Mouse (Mus musculus) liver, adult 2 months (tissue): ENCODE measurements around the gene Amer3. TPM values are rescaled to one million over a fixed set of nuclear protein-coding genes. Genes with fewer than 3 reads are reported as not detected.
"Not testable (repeated sequence)": the region's sequence is repeated elsewhere in the genome, so short reads cannot be mapped to it uniquely, and the experiment has no call there.

Experiments
- DNase-seq: peaks from one replicate; pipeline ENCODE4 v3.0.0-alpha.2; 2011; ENCODE audit warnings: low read depth, low spot score; ENCODE audit errors: extremely low read depth
- H3K27ac ChIP-seq: fragments of 200-500 bp; replicated peaks from 2 replicates; pipeline ENCODE4 v1.5.1; 2012; ENCODE audit warnings: low read depth, mild to moderate bottlenecking, control low read depth, inconsistent platforms, low read length; ENCODE audit not compliant: insufficient read depth
- H3K27me3 ChIP-seq: fragments of 200-500 bp; 2 replicates; pipeline ENCODE4 v1.6.1; 2012; ENCODE audit warnings: mild to moderate bottlenecking, moderate library complexity, low read length, inconsistent platforms; ENCODE audit not compliant: control insufficient read depth, insufficient read depth
- H3K36me3 ChIP-seq: fragments of 200-500 bp; 2 replicates; pipeline ENCODE4 v1.6.1; 2012; ENCODE audit warnings: low read length, inconsistent platforms; ENCODE audit not compliant: control insufficient read depth, insufficient read depth
- H3K4me1 ChIP-seq: fragments of 200-500 bp; 2 replicates; pipeline ENCODE4 v1.6.1; 2011; ENCODE audit warnings: low read length; ENCODE audit not compliant: control insufficient read depth, insufficient read depth
- H3K4me3 ChIP-seq: fragments of 200-500 bp; 2 replicates; pipeline ENCODE4 v1.5.1; 2011; ENCODE audit warnings: low read depth, mild to moderate bottlenecking, control low read depth, low read length, moderate library complexity; ENCODE audit not compliant: insufficient read depth
- H3K79me2 ChIP-seq: fragments of 200-500 bp; 2 replicates; pipeline ENCODE4 v1.6.1; 2012; ENCODE audit warnings: inconsistent platforms, mild to moderate bottlenecking, low read length, moderate library complexity; ENCODE audit not compliant: control insufficient read depth, insufficient read depth
- H3K9ac ChIP-seq: fragments of 200-500 bp; 2 replicates; pipeline ENCODE4 v1.6.1; 2012; ENCODE audit warnings: low read depth, mild to moderate bottlenecking, control low read depth, inconsistent platforms, low read length
- CTCF ChIP-seq: fragments of 200-500 bp; IDR thresholded peaks from 2 replicates; pipeline ENCODE4 v1.5.1; 2011; ENCODE audit warnings: low read depth, low read length, control low read depth
- POLR2A ChIP-seq: fragments of 200-500 bp; IDR thresholded peaks from 2 replicates; pipeline ENCODE4 v1.6.1; 2011; ENCODE audit warnings: low read length, control low read depth; ENCODE audit not compliant: insufficient read depth; ENCODE audit errors: extremely low read depth
- WGBS: fragments of 180-500 bp; shearing (Covaris S2); methylation state at CpG from one replicate; pipeline ENCODE4 v1.1.7; 2018; 5-methylcytosine and 5-hydroxymethylcytosine counted together
- polyA plus RNA-seq: library from polyadenylated mRNA; depleted of rRNA; stranded (reverse); fragments of >200 nt; gene quantifications from 2 replicates; pipeline ENCODE4 v1.2.3, GENCODE M21; 2012; rRNA removed
- total RNA-seq: library from RNA; depleted of rRNA; stranded (reverse); fragments of >200 nt; gene quantifications from 2 replicates; pipeline ENCODE4 v1.2.3, GENCODE M21; 2014; rRNA removed

Amer3 gene
- total RNA-seq (not detected in 2 replicates), polyA plus RNA-seq (not detected in 2 replicates)

- 1% methylated on average over 53 of the region's 53 CpGs for WGBS
- no peaks in the 10 kb centered on the region for H3K4me1 ChIP-seq
- no peak within 1 kb of the TSS for H3K4me3 ChIP-seq
- no peaks in the 10 kb centered on the region for H3K36me3 ChIP-seq
- no peak within 1 kb of the TSS for H3K27ac ChIP-seq
- no peak for DNase-seq
- no peak for TF ChIP-seq POLR2A
- no peak for TF ChIP-seq CTCF
- peaks cover 12% of the 10 kb centered on the region for H3K27me3 ChIP-seq
- no peak within 1 kb of the TSS for H3K9ac ChIP-seq
- no peaks in the 10 kb centered on the region for H3K79me2 ChIP-seq
These were observed at the start of gene Amer3 for GRCm38 (mm10) chr1:34578851-34579781. TSS of gene Amer3 (plus strand) at chr1:34579657.

DNA sequence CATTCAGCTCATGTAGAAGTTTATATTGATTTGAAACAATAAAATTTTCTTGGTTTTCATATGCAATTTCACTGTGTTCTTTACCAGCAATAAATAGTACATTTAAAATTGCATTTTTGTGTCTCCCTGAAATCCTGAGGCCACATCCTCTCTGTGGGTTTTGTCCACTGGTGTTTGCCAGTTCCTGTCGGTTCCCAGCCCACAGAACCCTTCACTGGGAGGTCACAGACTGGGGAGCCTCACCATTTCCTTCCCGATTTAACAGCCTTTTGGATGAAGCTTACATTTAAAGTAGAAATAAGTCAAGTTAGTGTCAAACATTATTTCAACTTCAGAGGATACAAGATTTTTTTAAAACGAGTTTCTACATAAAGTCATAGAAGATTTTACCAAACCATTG, 44.9 kb upstream of the Amer3 start:
- not testable (repeated sequence) for H3K27me3 ChIP-seq, H3K9ac ChIP-seq, H3K4me3 ChIP-seq, DNase-seq, H3K36me3 ChIP-seq, H3K79me2 ChIP-seq, H3K4me1 ChIP-seq, H3K27ac ChIP-seq
- 21% methylated on average over 3 of the region's 3 CpGs for WGBS

GRCm38 (mm10) chr1:34535043-34535698, 44.3 kb upstream of the Amer3 start, which contains the start of gene Cfc1:
TSS of gene Cfc1 (plus strand) at chr1:34535648.
- H3K9ac ChIP-seq, DNase-seq, H3K4me1 ChIP-seq, H3K79me2 ChIP-seq, H3K36me3 ChIP-seq, H3K27ac ChIP-seq, H3K27me3 ChIP-seq, H3K4me3 ChIP-seq: not testable (repeated sequence)
- 15% methylated on average over 7 of the region's 7 CpGs for WGBS

DNA sequence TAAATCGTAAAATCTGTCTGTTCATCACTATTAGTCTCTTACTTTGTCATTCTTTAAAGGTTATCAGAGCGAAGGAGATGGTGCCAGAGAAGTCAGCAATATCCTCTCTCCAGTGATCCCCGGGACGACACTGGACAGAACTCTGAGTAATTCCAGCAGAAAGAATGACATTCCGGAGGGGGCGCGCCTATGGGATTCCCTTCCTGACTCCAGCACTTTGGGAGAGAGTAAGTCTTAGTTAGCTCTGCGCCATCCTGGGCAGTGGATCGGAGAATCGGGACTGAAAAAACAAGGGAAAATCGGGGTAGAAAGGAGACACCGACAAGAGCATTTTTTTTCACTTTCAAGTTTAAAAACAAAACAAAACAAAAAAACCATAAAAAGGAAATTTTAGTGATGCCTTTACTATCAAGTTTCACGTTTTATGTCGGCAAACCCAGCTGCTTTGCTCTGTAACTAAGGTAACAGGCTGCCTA, 43.1 kb upstream of the Amer3 start:
- H3K4me3 ChIP-seq = no peak overlapping the region
- H3K27ac ChIP-seq = no peak overlapping the region
- no peak for DNase-seq
- no peaks in the 10 kb centered on the region for H3K27me3 ChIP-seq
- 5% methylated on average over 14 of the region's 14 CpGs for WGBS
- H3K36me3 ChIP-seq = no peaks in the 10 kb centered on the region
- H3K9ac ChIP-seq = no peak overlapping the region
- 0 out of 2 replicates have a peak, but pooled peaks cover 2% of the 10 kb centered on the region for H3K4me1 ChIP-seq
- no peaks in the 10 kb centered on the region for H3K79me2 ChIP-seq
- TF ChIP-seq CTCF (no peak), POLR2A (no peak)

DNA sequence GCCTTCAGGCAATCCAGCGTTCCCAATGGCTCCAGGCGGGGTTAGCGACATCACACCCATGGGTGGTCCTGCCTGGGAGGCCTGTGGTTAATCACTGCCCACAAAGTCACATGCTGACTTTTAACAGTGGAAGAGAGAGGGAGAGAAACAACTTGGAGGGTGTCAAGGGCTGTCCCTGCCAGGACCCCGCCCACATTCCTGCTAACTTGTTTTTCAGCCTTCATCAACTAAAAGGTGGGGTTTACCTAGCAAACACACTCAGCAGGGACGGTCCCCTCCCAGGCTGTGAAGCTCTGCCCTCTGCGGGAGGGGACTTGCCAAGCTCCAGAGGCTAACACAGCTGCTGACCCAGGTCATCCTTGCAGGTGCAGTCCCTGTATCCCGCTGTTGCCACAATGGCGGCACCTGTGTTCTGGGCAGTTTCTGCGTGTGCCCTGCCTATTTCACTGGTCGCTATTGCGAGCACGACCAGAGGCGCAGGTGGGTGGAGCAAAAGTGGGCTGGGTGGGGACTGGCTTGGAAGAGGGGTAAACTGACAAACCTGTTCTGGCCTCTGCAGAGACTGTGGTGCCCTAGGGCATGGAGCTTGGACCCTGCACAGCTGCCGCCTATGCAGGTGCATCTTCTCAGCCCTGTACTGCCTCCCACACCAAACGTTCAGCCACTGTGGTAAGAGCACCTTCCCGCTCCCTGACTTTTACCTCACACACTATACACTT, 42.5 kb upstream of the Amer3 start:
- H3K79me2 ChIP-seq = no peaks in the 10 kb centered on the region
- no peak for DNase-seq
- H3K4me3 ChIP-seq = no peak overlapping the region
- H3K4me1 ChIP-seq = 0 out of 2 replicates have a peak, but pooled peaks cover 2% of the 10 kb centered on the region
- no peak overlapping the region for H3K9ac ChIP-seq
- H3K36me3 ChIP-seq = no peaks in the 10 kb centered on the region
- no peak overlapping the region for H3K27ac ChIP-seq
- H3K27me3 ChIP-seq = no peaks in the 10 kb centered on the region
- TF ChIP-seq POLR2A (no peak), CTCF (no peak)
- WGBS = 5% methylated on average over 16 of the region's 16 CpGs
